Mouse (Mus musculus): ENCODE data around the gene Sorbs2. TPM values are rescaled to one million over a fixed set of nuclear protein-coding genes. Genes with fewer than 3 reads are reported as not detected.

Gene Sorbs2
- total RNA-seq, 1 experiment = 2.1 TPM

DNA sequence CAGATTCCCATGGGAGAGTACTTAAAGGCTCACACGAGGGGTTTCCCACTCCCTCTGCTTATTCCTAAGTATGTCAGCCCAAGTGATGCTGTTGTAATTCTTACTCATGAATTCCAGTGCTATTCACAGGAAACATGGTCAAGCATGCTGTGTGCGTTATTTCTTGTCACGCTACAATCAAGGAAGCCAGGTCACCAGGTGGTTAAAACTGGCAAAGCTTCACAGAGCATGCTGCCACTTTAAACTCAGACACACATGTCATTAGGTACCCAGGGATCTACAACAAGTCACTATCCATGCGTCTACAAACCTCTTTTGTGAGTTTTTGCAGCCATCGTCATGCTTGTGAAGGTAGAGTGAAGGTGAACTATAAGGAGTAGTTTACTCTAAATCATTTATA, 267.3 kb downstream of the Sorbs2 start:
- TF ChIP-seq ZC3H11A (IDR thresholded peaks at IDR 0.05; ENCODE audit: borderline replicate concordance, low read depth, low read length) = no peak
- TF ChIP-seq CHD2 (IDR thresholded peaks at IDR 0.05; ENCODE audit: low read depth, low read length) = no peak
- no peak for TF ChIP-seq HCFC1 (IDR thresholded peaks at IDR 0.05; ENCODE audit: borderline replicate concordance, insufficient read depth, low read length)
- no peak for TF ChIP-seq ZNF384 (IDR thresholded peaks at IDR 0.05; ENCODE audit: low read depth, low read length)
- TF ChIP-seq MAFK (IDR thresholded peaks at IDR 0.05; ENCODE audit: insufficient read depth, low read depth, low read length) = no peak
- H3K36me3 ChIP-seq (ENCODE audit: control insufficient read depth, insufficient read depth, low read length, poor library complexity, severe bottlenecking) = no peaks in the 10 kb centered on the region
- H3K9me3 ChIP-seq (ENCODE audit: control insufficient read depth, insufficient read depth, low read depth, low read length) = no peaks in the 10 kb centered on the region
- no peak overlapping the region for H3K27ac ChIP-seq (ENCODE audit: insufficient read depth, low read depth, low read length, poor library complexity, severe bottlenecking)
- DNase-seq (ENCODE audit: low read depth, low spot score) = no peak
- in situ Hi-C loops (cut with MboI; ENCODE audit: low sequenced_read_pairs in 2 of 2, unreplicated experiment in 2 of 2) = no loop called here
- H3K9ac ChIP-seq (ENCODE audit: insufficient read depth, low read depth, low read length, poor library complexity, severe bottlenecking) = no peak overlapping the region
- H3K4me1 ChIP-seq (ENCODE audit: control insufficient read depth in 2 of 2, insufficient read depth in 2 of 2, low read length in 2 of 2, poor library complexity in 1 of 2) = no peaks in the 10 kb centered on the region
- H3K4me3 ChIP-seq (ENCODE audit: insufficient read depth in 1 of 2, low read depth in 1 of 2, low read length in 2 of 2, poor library complexity in 1 of 2, severe bottlenecking in 1 of 2) = no peak overlapping the region

DNA sequence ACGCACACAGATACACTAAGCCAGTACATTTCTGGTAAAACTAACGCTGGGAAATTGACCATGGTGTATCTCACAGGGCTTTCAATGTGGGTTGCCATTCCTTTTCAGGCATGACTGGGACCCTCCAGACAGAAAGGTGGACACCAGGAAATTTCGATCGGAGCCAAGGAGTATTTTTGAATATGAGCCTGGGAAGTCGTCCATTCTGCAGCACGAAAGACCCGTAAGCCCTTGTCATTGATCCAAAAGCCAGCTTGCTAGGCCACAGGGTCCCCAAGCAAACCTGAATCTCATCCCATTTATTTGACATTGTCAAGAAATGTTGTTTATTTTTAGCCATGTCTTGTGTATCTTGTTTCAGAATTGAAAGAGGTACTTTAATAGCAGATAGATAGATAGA, 267.9 kb downstream of the Sorbs2 start:
- Histone ChIP-seq H3K9ac (ENCODE audit: insufficient read depth, low read depth, low read length, poor library complexity, severe bottlenecking) (no peak overlapping the region), H3K36me3 (ENCODE audit: control insufficient read depth, insufficient read depth, low read length, poor library complexity, severe bottlenecking) (no peaks in the 10 kb centered on the region), H3K27ac (ENCODE audit: insufficient read depth, low read depth, low read length, poor library complexity, severe bottlenecking) (no peak overlapping the region), H3K9me3 (ENCODE audit: control insufficient read depth, insufficient read depth, low read depth, low read length) (no peaks in the 10 kb centered on the region), H3K4me1 (ENCODE audit: control insufficient read depth in 2 of 2, insufficient read depth in 2 of 2, low read length in 2 of 2, poor library complexity in 1 of 2) (no peaks in the 10 kb centered on the region), H3K4me3 (ENCODE audit: insufficient read depth in 1 of 2, low read depth in 1 of 2, low read length in 2 of 2, poor library complexity in 1 of 2, severe bottlenecking in 1 of 2) (no peak overlapping the region)
- in situ Hi-C loops (cut with MboI; ENCODE audit: low sequenced_read_pairs in 2 of 2, unreplicated experiment in 2 of 2) = no loop called here
- no peak for TF ChIP-seq MAFK (IDR thresholded peaks at IDR 0.05; ENCODE audit: insufficient read depth, low read depth, low read length)
- TF ChIP-seq ZNF384 (IDR thresholded peaks at IDR 0.05; ENCODE audit: low read depth, low read length) = no peak
- no peak for TF ChIP-seq ZC3H11A (IDR thresholded peaks at IDR 0.05; ENCODE audit: borderline replicate concordance, low read depth, low read length)
- no peak for TF ChIP-seq CHD2 (IDR thresholded peaks at IDR 0.05; ENCODE audit: low read depth, low read length)
- no peak for TF ChIP-seq HCFC1 (IDR thresholded peaks at IDR 0.05; ENCODE audit: borderline replicate concordance, insufficient read depth, low read length)
- DNase-seq (ENCODE audit: low read depth, low spot score) = no peak

DNA sequence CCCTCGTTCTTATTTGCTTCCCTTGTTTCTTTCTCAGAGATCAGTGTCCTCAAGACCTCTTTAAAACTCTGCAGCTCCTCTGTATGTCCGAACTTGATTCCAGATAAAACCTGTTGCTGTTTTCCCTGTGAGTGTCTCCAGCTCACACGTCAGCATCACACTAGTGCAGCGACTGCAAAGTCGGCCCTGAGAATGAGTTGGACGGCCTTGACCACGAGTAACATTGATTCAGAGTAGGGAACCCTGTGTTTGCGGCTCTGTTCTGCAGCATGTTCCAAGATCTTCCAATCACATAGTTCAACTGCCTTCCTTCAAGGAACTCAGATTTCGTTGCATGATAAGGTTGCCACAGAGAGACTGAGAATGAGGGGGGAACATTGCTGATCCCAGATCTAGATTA, 268.8 kb downstream of the Sorbs2 start:
- in situ Hi-C loops (cut with MboI; ENCODE audit: low sequenced_read_pairs in 2 of 2, unreplicated experiment in 2 of 2) = no loop called here
- Histone ChIP-seq H3K4me3 (ENCODE audit: insufficient read depth in 1 of 2, low read depth in 1 of 2, low read length in 2 of 2, poor library complexity in 1 of 2, severe bottlenecking in 1 of 2) (no peak overlapping the region), H3K9ac (ENCODE audit: insufficient read depth, low read depth, low read length, poor library complexity, severe bottlenecking) (no peak overlapping the region), H3K9me3 (ENCODE audit: control insufficient read depth, insufficient read depth, low read depth, low read length) (no peaks in the 10 kb centered on the region), H3K27ac (ENCODE audit: insufficient read depth, low read depth, low read length, poor library complexity, severe bottlenecking) (no peak overlapping the region), H3K4me1 (ENCODE audit: control insufficient read depth in 2 of 2, insufficient read depth in 2 of 2, low read length in 2 of 2, poor library complexity in 1 of 2) (no peaks in the 10 kb centered on the region), H3K36me3 (ENCODE audit: control insufficient read depth, insufficient read depth, low read length, poor library complexity, severe bottlenecking) (no peaks in the 10 kb centered on the region)
- TF ChIP-seq MAFK (IDR thresholded peaks at IDR 0.05; ENCODE audit: insufficient read depth, low read depth, low read length) (no peak), ZNF384 (IDR thresholded peaks at IDR 0.05; ENCODE audit: low read depth, low read length) (no peak), ZC3H11A (IDR thresholded peaks at IDR 0.05; ENCODE audit: borderline replicate concordance, low read depth, low read length) (no peak), HCFC1 (IDR thresholded peaks at IDR 0.05; ENCODE audit: borderline replicate concordance, insufficient read depth, low read length) (no peak), CHD2 (IDR thresholded peaks at IDR 0.05; ENCODE audit: low read depth, low read length) (no peak)
- no peak for DNase-seq (ENCODE audit: low read depth, low spot score)

DNA sequence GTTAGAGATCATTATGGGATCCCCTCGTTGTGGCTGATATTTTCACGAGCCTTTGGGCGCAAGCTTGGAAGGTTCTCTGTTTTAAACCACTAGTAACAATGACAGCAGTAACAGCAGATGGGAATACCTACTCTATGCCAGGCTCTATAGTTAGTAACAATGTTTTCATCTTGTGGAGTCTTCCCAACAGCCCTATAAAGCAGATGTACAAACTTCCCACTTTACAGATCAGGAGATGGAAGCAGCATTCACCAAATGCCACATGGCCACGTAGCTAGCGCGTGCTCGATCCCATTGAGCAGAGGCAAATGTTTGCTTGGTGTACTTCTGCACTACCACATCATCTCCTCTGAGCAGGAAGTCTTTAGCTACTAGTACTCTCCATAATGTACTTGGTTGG, 269.4 kb downstream of the Sorbs2 start:
- TF ChIP-seq ZC3H11A (IDR thresholded peaks at IDR 0.05; ENCODE audit: borderline replicate concordance, low read depth, low read length) (no peak), HCFC1 (IDR thresholded peaks at IDR 0.05; ENCODE audit: borderline replicate concordance, insufficient read depth, low read length) (no peak)
- Histone ChIP-seq H3K27ac (ENCODE audit: insufficient read depth, low read depth, low read length, poor library complexity, severe bottlenecking) (no peak overlapping the region), H3K4me1 (ENCODE audit: control insufficient read depth in 2 of 2, insufficient read depth in 2 of 2, low read length in 2 of 2, poor library complexity in 1 of 2) (no peaks in the 10 kb centered on the region), H3K9me3 (ENCODE audit: control insufficient read depth, insufficient read depth, low read depth, low read length) (no peaks in the 10 kb centered on the region), H3K4me3 (ENCODE audit: insufficient read depth in 1 of 2, low read depth in 1 of 2, low read length in 2 of 2, poor library complexity in 1 of 2, severe bottlenecking in 1 of 2) (no peak overlapping the region), H3K9ac (ENCODE audit: insufficient read depth, low read depth, low read length, poor library complexity, severe bottlenecking) (no peak overlapping the region), H3K36me3 (ENCODE audit: control insufficient read depth, insufficient read depth, low read length, poor library complexity, severe bottlenecking) (no peaks in the 10 kb centered on the region)
- DNase-seq (ENCODE audit: low read depth, low spot score) = no peak
- in situ Hi-C loops (cut with MboI; ENCODE audit: low sequenced_read_pairs in 2 of 2, unreplicated experiment in 2 of 2) = no loop called here

DNA sequence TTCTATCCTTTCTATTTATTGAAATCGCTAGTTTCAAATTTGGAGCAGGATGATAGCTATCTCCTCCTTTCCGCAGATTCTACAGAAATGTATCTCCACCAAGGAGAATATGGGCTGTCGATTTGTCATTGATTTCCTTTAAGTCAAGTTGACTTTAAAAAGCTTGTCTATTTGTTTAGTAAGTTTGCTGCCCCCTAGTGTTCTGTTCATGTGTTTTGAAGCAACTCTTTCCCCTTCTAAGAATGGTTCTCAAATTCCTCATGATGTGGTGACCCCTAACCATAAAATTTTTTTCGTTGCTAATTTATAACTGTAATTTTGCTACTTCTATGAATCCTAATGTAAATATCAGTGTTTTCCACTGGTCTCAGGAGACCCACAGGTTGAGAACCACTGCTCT, 273.0 kb downstream of the Sorbs2 start:
- DNase-seq (ENCODE audit: low read depth, low spot score) = peak; percentile 27
- Histone ChIP-seq H3K9me3 (ENCODE audit: control insufficient read depth, insufficient read depth, low read depth, low read length) (no peaks in the 10 kb centered on the region), H3K36me3 (ENCODE audit: control insufficient read depth, insufficient read depth, low read length, poor library complexity, severe bottlenecking) (no peaks in the 10 kb centered on the region), H3K27ac (ENCODE audit: insufficient read depth, low read depth, low read length, poor library complexity, severe bottlenecking) (no peak overlapping the region), H3K4me3 (ENCODE audit: insufficient read depth in 1 of 2, low read depth in 1 of 2, low read length in 2 of 2, poor library complexity in 1 of 2, severe bottlenecking in 1 of 2) (no peak overlapping the region), H3K4me1 (ENCODE audit: control insufficient read depth in 2 of 2, insufficient read depth in 2 of 2, low read length in 2 of 2, poor library complexity in 1 of 2) (no peaks in the 10 kb centered on the region), H3K9ac (ENCODE audit: insufficient read depth, low read depth, low read length, poor library complexity, severe bottlenecking) (no peak overlapping the region)
- TF ChIP-seq ZC3H11A (IDR thresholded peaks at IDR 0.05; ENCODE audit: borderline replicate concordance, low read depth, low read length) (peak; percentile 20; the same call in 1 of the 2 replicates), ZNF384 (IDR thresholded peaks at IDR 0.05; ENCODE audit: low read depth, low read length) (no peak), CHD2 (IDR thresholded peaks at IDR 0.05; ENCODE audit: low read depth, low read length) (no peak), MAFK (IDR thresholded peaks at IDR 0.05; ENCODE audit: insufficient read depth, low read depth, low read length) (no peak), HCFC1 (IDR thresholded peaks at IDR 0.05; ENCODE audit: borderline replicate concordance, insufficient read depth, low read length) (no peak)
- in situ Hi-C loops (cut with MboI; ENCODE audit: low sequenced_read_pairs in 2 of 2, unreplicated experiment in 2 of 2) = loop anchor here in 1 of 2 experiments (10.0 kb wide), 1 partner anchor 326 kb away; no protein-coding TSS in a partner anchor

Data from ES-E14 (cell line).